Mouse (Mus musculus) intestine, embryonic 14.5 days (tissue): ENCODE results near the gene Ldb2. TPM values are rescaled to one million over a fixed set of nuclear protein-coding genes. Genes with fewer than 3 reads are reported as not detected.

ENCODE experiments used
- ATAC-seq: fragments of 200-750 bp; cut with Nextera tagmentation; replicated peaks from 2 replicates; pipeline ENCODE4 v1.8.0; 2017; ENCODE audit warnings: low read depth, moderate number of reproducible peaks, moderate TSS enrichment, moderate library complexity; ENCODE audit not compliant: low FRiP score, low TSS enrichment
- DNase-seq: peaks from one replicate; pipeline ENCODE4 v3.0.0-alpha.2; 2018; ENCODE audit warnings: low spot score
- H3K27ac ChIP-seq: fragments of 300-500 bp; sonication (generic); 2 replicates; pipeline ENCODE4 v1.5.1; 2014; ENCODE audit warnings: low read depth, mild to moderate bottlenecking, control low read depth
- H3K27me3 ChIP-seq: fragments of 300-500 bp; sonication (generic); replicated peaks from 2 replicates; pipeline ENCODE4 v1.6.1; 2014; ENCODE audit warnings: low read length, control low read depth; ENCODE audit not compliant: control insufficient read depth, insufficient read depth
- H3K36me3 ChIP-seq: fragments of 300-500 bp; sonication (generic); 2 replicates; pipeline ENCODE4 v1.6.1; 2014; ENCODE audit warnings: low read length, control low read depth; ENCODE audit not compliant: control insufficient read depth, insufficient read depth
- H3K4me1 ChIP-seq: fragments of 300-500 bp; sonication (generic); replicated peaks from 2 replicates; pipeline ENCODE4 v1.6.1; 2014; ENCODE audit warnings: low read length, control low read depth, mixed read lengths; ENCODE audit not compliant: control insufficient read depth, insufficient read depth
- H3K4me2 ChIP-seq: fragments of 300-500 bp; sonication (generic); 2 replicates; pipeline ENCODE4 v1.6.1; 2014; ENCODE audit warnings: low read length
- H3K4me3 ChIP-seq: fragments of 300-500 bp; sonication (generic); 2 replicates; pipeline ENCODE4 v1.5.1; 2014; ENCODE audit warnings: low read depth, low read length, control low read depth, mixed read lengths
- H3K9ac ChIP-seq: fragments of 300-500 bp; sonication (generic); 2 replicates; pipeline ENCODE4 v1.6.1; 2014; ENCODE audit warnings: mild to moderate bottlenecking, low read length
- H3K9me3 ChIP-seq: fragments of 300-500 bp; sonication (generic); 2 replicates; pipeline ENCODE4 v1.6.1; 2016; ENCODE audit warnings: low read length, control low read depth; ENCODE audit not compliant: control insufficient read depth
- WGBS: fragments of 180-500 bp; shearing (Covaris S2); extraction: QIAGEN DNeasy Blood & Tissue Kit; methylation state at CpG from one replicate; pipeline ENCODE4 v1.1.7; 2014; 5-methylcytosine and 5-hydroxymethylcytosine counted together
- polyA plus RNA-seq: library from polyadenylated mRNA; unstranded; fragments of >200 nt; fragmentation: Nextera tagmentation; extraction: Ambion mirVana; gene quantifications from 2 replicates; pipeline ENCODE4 v1.2.1, GENCODE M21; 2014

Gene Ldb2
- polyA plus RNA-seq, 1 experiment from 2014 or later: 61.9 TPM

DNA sequence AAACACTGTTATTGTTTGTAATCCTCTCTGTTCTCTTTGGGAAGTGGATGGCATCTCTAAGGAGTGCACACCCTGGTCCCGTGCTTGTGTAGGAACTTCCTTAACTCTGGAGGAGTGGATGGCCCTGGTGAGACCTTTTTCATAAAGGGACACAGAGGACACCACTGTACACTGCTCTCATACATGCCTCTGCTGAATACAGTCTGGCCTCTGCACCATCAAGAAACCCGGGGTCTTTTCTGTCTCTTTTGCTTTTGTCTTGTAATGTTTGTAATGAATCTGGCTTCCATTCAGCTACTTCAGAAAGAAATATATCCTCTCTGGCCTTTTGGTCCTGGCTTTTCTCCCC lies 152.7 kb downstream of the Ldb2 start:
- Histone ChIP-seq H3K27me3 (no peaks in the 10 kb centered on the region), H3K4me2 (no peak overlapping the region), H3K9me3 (no peaks in the 10 kb centered on the region), H3K4me3 (no peak overlapping the region), H3K36me3 (no peaks in the 10 kb centered on the region), H3K9ac (no peak overlapping the region), H3K4me1 (peaks cover 29% of the 10 kb centered on the region), H3K27ac (no peak overlapping the region)
- 26% methylated on average over 2 of the region's 2 CpGs for WGBS
- no peak for ATAC-seq
- DNase-seq: no peak

DNA sequence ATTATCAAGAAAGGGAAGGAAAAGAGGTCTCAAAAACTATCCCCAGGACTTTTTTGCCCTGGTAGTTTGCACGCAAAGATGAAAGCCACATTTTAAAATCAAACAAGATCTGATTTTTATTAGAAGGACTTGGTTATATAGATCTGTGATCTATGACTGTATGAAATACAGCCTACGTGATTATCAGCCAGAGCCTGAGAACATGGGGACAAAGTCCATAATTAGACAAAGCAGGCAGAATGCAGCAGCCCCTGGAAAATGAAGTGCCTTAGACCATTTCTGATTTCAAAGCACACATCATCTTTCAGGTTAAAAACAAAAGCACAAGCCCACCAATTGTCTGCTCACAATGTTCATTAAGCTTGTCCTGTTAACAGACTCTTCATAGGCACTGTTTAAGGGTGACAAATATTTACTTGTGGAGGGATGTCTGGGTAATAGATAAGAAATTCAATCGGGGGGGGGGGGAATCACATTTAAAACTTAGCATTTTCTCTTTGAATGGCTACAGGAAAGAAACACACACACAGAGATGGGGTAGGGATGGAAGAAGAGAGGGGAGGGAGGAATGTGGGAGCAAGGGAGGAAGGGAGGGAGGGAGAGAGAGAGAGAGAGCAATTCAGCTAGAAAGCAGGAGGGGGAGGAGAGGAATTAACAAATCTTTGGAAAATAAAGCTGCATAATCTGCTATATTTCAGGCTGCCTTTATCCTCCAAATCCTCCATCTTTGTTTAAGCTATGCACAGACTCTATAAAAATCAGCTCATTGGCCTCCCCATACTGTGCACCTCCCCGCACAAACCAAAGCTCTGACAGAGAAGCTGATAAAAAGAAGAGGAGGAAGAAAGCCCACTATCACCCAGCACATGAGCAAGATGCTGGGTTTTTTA lies 153.3 kb downstream of the Ldb2 start:
- 56% methylated on average over 4 of the region's 4 CpGs for WGBS

DNA sequence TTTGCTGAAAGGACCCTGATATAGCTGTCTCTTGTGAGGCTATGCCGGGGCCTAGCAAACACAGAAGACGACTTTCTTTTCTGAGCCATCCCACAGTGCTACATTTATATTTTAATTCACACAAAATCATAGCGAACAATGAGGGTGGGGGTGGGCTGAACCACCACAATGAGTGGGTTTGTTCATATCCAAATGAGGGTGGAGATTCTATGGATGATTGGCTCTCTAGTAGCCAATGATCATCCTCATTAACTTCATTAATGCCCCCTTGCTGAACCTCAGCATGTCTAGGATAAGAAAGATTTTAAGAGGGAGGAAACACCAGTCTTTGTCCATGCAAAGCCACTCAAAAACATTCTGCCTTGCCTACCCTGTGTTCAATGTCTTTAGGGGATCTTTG lies 156.4 kb downstream of the Ldb2 start:
- Histone ChIP-seq H3K4me3 (no peak overlapping the region), H3K9me3 (no peaks in the 10 kb centered on the region; the same call in 1 of the 2 replicates), H3K36me3 (no peaks in the 10 kb centered on the region), H3K4me2 (no peak overlapping the region), H3K4me1 (peaks cover 26% of the 10 kb centered on the region), H3K27me3 (no peaks in the 10 kb centered on the region), H3K9ac (no peak overlapping the region), H3K27ac (no peak overlapping the region)
- ATAC-seq: no peak
- WGBS: 89% methylated on average over 3 of the region's 3 CpGs
- DNase-seq: no peak

More for the DNA sequence above, 153.3 kb downstream of the Ldb2 start:
- Histone ChIP-seq H3K36me3 (no peaks in the 10 kb centered on the region), H3K4me3 (no peak overlapping the region), H3K9me3 (no peaks in the 10 kb centered on the region), H3K27ac (no peak overlapping the region), H3K9ac (no peak overlapping the region), H3K4me2 (no peak overlapping the region), H3K4me1 (peaks cover 30% of the 10 kb centered on the region), H3K27me3 (no peaks in the 10 kb centered on the region)
- DNase-seq (no peak), ATAC-seq (no peak)

DNA sequence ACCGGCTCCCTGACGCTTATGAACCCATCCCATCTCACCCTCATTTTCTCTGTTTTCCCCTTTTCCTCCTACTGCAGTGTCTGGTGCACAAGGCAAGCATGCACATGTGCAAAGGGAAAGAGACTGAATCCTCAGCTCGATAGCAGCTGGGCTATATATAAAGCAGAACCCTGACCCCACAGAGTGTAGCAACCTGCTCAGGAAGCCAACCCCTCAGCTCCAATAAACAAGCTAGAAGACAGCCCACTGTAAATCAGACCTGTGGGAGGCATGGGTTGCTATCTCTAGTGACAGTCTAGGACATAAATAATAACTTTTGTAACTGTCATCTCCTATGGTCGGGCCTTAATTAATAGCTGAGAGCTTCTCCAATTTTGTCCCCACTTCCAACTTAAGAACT lies 158.4 kb downstream of the Ldb2 start:
- H3K36me3 ChIP-seq: no peaks in the 10 kb centered on the region
- 0 out of 2 replicates have a peak overlapping the region, but pooled peaks have one; percentile 5 for H3K27ac ChIP-seq
- H3K4me1 ChIP-seq: peaks cover 5% of the 10 kb centered on the region; the same call in 1 of the 2 replicates
- no peaks in the 10 kb centered on the region; the same call in 1 of the 2 replicates for H3K9me3 ChIP-seq
- 31% methylated on average over 4 of the region's 4 CpGs for WGBS
- H3K4me3 ChIP-seq: no peak overlapping the region
- no peaks in the 10 kb centered on the region for H3K27me3 ChIP-seq
- no peak overlapping the region for H3K4me2 ChIP-seq
- no peak overlapping the region for H3K9ac ChIP-seq
- ATAC-seq (peak; percentile 43; the same call in 1 of the 2 replicates), DNase-seq (no peak)

DNA sequence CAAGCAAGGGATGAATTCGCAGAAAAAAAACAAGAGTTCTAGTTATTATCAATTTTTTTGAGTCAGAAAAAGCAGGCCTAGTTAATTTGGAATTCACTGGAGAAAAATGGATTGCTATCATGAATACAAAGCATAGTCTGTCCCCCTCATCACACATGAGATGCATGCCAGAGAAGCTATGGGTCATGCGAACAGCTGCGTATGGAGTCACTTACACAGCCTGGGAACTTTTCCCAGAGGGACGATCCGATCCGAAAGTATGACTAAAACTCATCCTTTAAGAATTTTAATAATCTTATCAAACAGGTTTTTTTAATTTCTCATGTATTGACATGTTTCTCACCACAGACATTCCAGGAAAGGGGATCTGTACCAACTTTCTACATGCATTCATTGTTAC lies 163.9 kb downstream of the Ldb2 start:
- WGBS: 79% methylated on average over 6 of the region's 6 CpGs
- DNase-seq: no peak
- Histone ChIP-seq H3K4me1 (peaks cover 4% of the 10 kb centered on the region; the same call in 1 of the 2 replicates), H3K36me3 (no peaks in the 10 kb centered on the region), H3K9ac (no peak overlapping the region), H3K27ac (no peak overlapping the region), H3K27me3 (no peaks in the 10 kb centered on the region), H3K9me3 (no peaks in the 10 kb centered on the region; the same call in 1 of the 2 replicates), H3K4me2 (no peak overlapping the region), H3K4me3 (no peak overlapping the region)
- no peak for ATAC-seq

DNA sequence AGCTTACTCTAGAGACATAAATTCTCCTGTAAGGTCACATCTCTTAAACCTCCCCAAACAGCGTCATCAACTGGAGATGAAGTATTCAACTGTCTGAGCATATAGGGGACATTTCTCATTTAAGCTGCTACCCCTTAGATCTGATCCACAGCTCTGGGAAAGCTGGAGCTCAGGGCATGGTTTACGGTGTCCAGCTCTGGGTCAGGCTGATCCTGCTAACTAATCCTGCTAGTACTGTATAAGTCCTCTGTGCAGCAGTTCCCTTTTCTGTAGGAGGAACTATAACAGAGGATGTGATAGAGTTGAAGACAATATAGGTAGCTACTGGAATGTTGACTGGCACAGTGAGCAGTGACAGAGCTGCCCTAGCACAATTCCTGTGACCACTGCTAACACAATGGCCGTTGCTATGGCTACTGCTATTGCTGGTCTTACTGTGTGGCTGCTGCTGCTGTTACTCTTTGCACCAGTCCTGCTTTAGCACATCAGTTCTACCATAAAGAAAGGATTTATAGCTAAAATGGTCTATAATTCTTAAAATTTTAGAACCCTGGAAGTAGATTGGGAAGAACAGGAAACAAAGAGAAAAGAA lies 170.3 kb downstream of the Ldb2 start:
- no peaks in the 10 kb centered on the region for H3K9me3 ChIP-seq
- 78% methylated on average over 3 of the region's 3 CpGs for WGBS
- H3K4me1 ChIP-seq: peaks cover 4% of the 10 kb centered on the region; the same call in 1 of the 2 replicates
- H3K27ac ChIP-seq: no peak overlapping the region
- H3K36me3 ChIP-seq: no peaks in the 10 kb centered on the region
- H3K27me3 ChIP-seq: no peaks in the 10 kb centered on the region
- H3K9ac ChIP-seq: no peak overlapping the region
- ATAC-seq (no peak), DNase-seq (no peak)
- no peak overlapping the region for H3K4me2 ChIP-seq
- H3K4me3 ChIP-seq: no peak overlapping the region

DNA sequence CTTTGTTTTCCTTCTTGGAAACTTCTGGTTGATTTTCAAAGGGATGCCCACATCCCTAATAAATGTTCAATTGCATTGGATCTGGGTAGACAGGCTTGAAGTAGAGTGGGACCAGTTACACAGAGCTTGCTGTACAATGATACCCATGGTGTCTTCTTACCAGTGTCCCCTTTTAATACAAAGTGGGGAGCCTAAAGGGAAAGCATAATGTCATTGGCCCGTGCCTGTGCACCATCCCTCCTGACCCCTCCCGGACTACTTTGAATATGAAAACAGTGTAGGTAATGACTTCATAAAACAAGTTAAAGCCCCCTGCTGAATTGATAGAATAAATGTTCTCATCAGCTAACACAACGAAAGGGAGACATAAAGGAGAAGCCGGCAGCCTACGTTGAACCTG lies 172.0 kb downstream of the Ldb2 start:
- Histone ChIP-seq H3K27ac (no peak overlapping the region), H3K27me3 (no peaks in the 10 kb centered on the region), H3K36me3 (no peaks in the 10 kb centered on the region), H3K9ac (no peak overlapping the region), H3K4me2 (no peak overlapping the region), H3K9me3 (no peaks in the 10 kb centered on the region), H3K4me1 (no peaks in the 10 kb centered on the region), H3K4me3 (no peak overlapping the region)
- 83% methylated on average over 5 of the region's 5 CpGs for WGBS
- no peak for DNase-seq
- ATAC-seq: no peak

DNA sequence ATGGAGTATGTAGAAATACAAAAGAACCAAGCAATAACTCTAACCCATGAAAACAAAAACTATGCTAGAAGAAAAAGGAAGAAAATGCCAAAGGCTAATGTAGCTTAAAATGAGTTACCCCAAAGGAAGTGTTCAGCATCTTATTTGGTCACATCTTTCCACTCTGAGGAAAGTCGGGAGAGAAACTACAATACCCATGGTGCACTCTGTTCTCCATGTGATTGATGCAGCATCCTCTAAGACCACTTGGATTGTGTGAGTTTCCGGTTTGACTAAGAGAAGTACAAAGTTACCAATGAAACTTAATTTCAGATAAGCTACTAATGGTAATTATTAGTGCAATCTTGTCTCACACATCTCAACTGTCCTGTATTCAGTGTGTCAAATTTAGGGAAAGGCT lies 172.6 kb downstream of the Ldb2 start:
- H3K36me3 ChIP-seq: no peaks in the 10 kb centered on the region
- no peaks in the 10 kb centered on the region for H3K27me3 ChIP-seq
- DNase-seq (no peak), ATAC-seq (no peak)
- H3K27ac ChIP-seq: no peak overlapping the region
- no peaks in the 10 kb centered on the region for H3K4me1 ChIP-seq
- no peaks in the 10 kb centered on the region for H3K9me3 ChIP-seq
- 88% methylated on average over 2 of the region's 2 CpGs for WGBS
- H3K4me2 ChIP-seq: no peak overlapping the region
- H3K9ac ChIP-seq: no peak overlapping the region
- H3K4me3 ChIP-seq: no peak overlapping the region
